Mouse (Mus musculus): Measurements from ENCODE around the gene Peak1. TPM values are rescaled to one million over a fixed set of nuclear protein-coding genes. Genes with fewer than 3 reads are reported as not detected.
"Not testable (repeated sequence)": the region's sequence is repeated elsewhere in the genome, so short reads cannot be mapped to it uniquely, and the experiment has no call there.

The Peak1 gene
- polyA plus RNA-seq, 1 experiment from 2014 or later: 19.2 TPM

DNA sequence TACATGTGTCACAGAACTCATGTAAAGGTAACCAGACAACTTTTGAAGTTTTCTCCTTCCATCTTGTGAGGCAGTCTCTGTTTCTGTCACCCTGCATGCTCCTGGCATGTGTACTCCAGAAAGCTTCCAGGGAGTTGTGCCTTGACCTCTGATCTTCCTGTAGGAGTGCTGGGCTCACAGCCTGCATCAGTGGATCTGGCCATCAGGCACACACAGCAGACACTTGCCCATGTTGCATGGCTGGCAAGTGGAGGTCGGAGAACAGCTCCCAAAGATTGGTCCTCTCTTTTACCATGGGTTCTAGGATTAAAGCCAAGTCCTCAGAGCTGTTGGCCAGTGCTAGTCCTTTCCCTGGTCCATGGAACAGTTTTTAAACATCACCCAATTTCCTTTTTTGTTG is 44.7 kb upstream of the Peak1 start:
- H3K27ac ChIP-seq (ENCODE audit: low read length): peak overlapping the region; percentile 87; the same call in 1 of the 2 replicates
- H3K4me2 ChIP-seq (replicated peaks; ENCODE audit: low read depth, low read length): no peak overlapping the region
- no peak for ATAC-seq
- H3K4me3 ChIP-seq (ENCODE audit: low read depth, low read length): no peak overlapping the region
- DNase-seq (ENCODE audit: low spot score): no peak
- H3K27me3 ChIP-seq (replicated peaks; ENCODE audit: insufficient read depth, low read length): no peaks in the 10 kb centered on the region
- H3K9ac ChIP-seq (replicated peaks; ENCODE audit: low read depth): no peak overlapping the region
- H3K36me3 ChIP-seq (ENCODE audit: insufficient read depth, low read length): no peaks in the 10 kb centered on the region
- TF ChIP-seq EP300 (IDR thresholded peaks at IDR 0.05) (no peak), CTCF (IDR thresholded peaks at IDR 0.05) (no peak)
- H3K4me1 ChIP-seq (ENCODE audit: insufficient read depth, low read depth, low read length): peaks cover 37% of the 10 kb centered on the region
- 57% methylated on average over 1 of the region's 1 CpGs for WGBS
- no peaks in the 10 kb centered on the region for H3K9me3 ChIP-seq (ENCODE audit: low read length)

DNA sequence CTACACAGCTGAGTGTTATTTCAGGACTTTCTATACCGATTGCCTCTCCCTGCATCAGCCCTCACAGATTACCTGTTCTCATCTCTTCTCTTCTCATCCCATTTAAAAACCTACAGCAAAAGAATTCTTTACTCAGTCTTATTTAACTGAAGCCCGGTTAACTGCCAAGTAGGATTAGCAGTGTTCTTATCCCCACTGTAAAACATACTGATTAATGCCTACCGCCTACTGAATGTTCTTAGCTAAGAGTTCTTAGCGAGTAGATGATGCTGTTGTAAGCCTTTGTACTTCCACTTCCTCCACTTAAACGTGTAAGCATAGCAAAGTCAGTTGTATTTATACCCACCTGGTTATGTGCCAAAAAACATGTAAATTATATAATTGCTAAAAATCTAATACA is 43.1 kb upstream of the Peak1 start:
- H3K4me2 ChIP-seq (replicated peaks; ENCODE audit: low read depth, low read length): no peak overlapping the region
- H3K9ac ChIP-seq (replicated peaks; ENCODE audit: low read depth): no peak overlapping the region
- no peak overlapping the region for H3K4me3 ChIP-seq (ENCODE audit: low read depth, low read length)
- H3K36me3 ChIP-seq (ENCODE audit: insufficient read depth, low read length): no peaks in the 10 kb centered on the region
- DNase-seq (ENCODE audit: low spot score): no peak
- H3K27ac ChIP-seq (ENCODE audit: low read length): no peak overlapping the region
- H3K4me1 ChIP-seq (ENCODE audit: insufficient read depth, low read depth, low read length): peaks cover 34% of the 10 kb centered on the region
- no peak for TF ChIP-seq CTCF (IDR thresholded peaks at IDR 0.05)
- no peak for TF ChIP-seq EP300 (IDR thresholded peaks at IDR 0.05)
- H3K27me3 ChIP-seq (replicated peaks; ENCODE audit: insufficient read depth, low read length): no peaks in the 10 kb centered on the region
- H3K9me3 ChIP-seq (ENCODE audit: low read length): no peaks in the 10 kb centered on the region
- WGBS: 57% methylated on average over 5 of the region's 5 CpGs
- ATAC-seq: no peak

DNA sequence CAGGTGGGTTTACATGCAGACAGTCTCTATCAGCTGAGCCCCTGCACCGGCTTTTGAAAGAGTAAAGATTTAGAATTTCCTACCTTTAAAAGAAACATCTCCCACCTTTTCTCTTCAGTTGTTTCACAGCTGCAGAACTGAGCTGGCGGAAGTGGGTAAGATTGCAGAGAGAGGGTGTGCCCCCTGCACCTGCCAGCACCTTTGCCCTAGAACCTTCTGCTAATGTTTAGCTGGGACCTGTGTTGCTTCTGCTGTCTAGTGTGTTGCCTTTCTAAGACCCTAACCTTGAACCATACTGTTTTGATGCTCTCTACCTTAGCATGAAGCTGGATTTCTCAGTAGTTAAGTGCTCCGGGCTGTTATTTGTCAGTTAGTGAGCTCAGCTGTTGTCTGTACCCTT is 38.6 kb upstream of the Peak1 start:
- ATAC-seq: no peak
- DNase-seq (ENCODE audit: low spot score): no peak
- Histone ChIP-seq H3K36me3 (ENCODE audit: insufficient read depth, low read length) (no peaks in the 10 kb centered on the region), H3K4me1 (ENCODE audit: insufficient read depth, low read depth, low read length) (peaks cover 5% of the 10 kb centered on the region; the same call in 1 of the 2 replicates), H3K27ac (ENCODE audit: low read length) (no peak overlapping the region), H3K4me2 (replicated peaks; ENCODE audit: low read depth, low read length) (no peak overlapping the region), H3K9ac (replicated peaks; ENCODE audit: low read depth) (no peak overlapping the region), H3K4me3 (ENCODE audit: low read depth, low read length) (no peak overlapping the region), H3K27me3 (replicated peaks; ENCODE audit: insufficient read depth, low read length) (no peaks in the 10 kb centered on the region), H3K9me3 (ENCODE audit: low read length) (no peaks in the 10 kb centered on the region)
- TF ChIP-seq EP300 (IDR thresholded peaks at IDR 0.05) (no peak), CTCF (IDR thresholded peaks at IDR 0.05) (no peak)
- WGBS: 92% methylated on average over 3 of the region's 3 CpGs

- TF ChIP-seq EP300 (IDR thresholded peaks at IDR 0.05) (no peak), CTCF (IDR thresholded peaks at IDR 0.05) (no peak)
- Histone ChIP-seq H3K36me3 (ENCODE audit: insufficient read depth, low read length) (no peaks in the 10 kb centered on the region), H3K4me3 (ENCODE audit: low read depth, low read length) (no peak overlapping the region), H3K9me3 (ENCODE audit: low read length) (no peaks in the 10 kb centered on the region), H3K27ac (ENCODE audit: low read length) (no peak overlapping the region), H3K9ac (replicated peaks; ENCODE audit: low read depth) (no peak overlapping the region), H3K4me1 (ENCODE audit: insufficient read depth, low read depth, low read length) (no peaks in the 10 kb centered on the region), H3K4me2 (replicated peaks; ENCODE audit: low read depth, low read length) (no peak overlapping the region), H3K27me3 (replicated peaks; ENCODE audit: insufficient read depth, low read length) (no peaks in the 10 kb centered on the region)
- DNase-seq (ENCODE audit: low spot score) (no peak), ATAC-seq (no peak)
- WGBS: 75% methylated on average over 2 of the region's 2 CpGs
Measured at GRCm38 (mm10) chr9:56453038-56453815, 35.4 kb upstream of the Peak1 start.

DNA sequence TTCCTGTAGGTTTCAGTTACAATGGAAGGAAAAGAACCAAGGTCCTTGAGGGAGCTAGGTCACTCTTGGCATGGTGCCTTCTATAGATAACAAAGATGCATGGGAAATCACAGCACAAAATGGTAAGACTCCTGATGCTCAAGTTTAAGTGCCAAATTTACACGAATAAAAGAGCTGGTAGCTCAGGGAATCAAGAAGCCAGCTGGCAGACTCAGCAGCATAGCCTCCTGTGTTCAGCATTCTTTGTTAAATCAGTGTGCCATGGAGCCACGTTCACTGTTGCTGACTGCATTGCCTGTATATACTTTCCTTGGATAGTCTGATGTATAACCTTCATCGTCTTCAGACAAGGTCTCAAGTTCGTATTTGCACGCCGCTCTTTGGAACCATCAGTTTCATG is 33.7 kb upstream of the Peak1 start:
- Histone ChIP-seq H3K36me3 (ENCODE audit: insufficient read depth, low read length) (no peaks in the 10 kb centered on the region), H3K9me3 (ENCODE audit: low read length) (no peaks in the 10 kb centered on the region), H3K27ac (ENCODE audit: low read length) (no peak overlapping the region), H3K4me1 (ENCODE audit: insufficient read depth, low read depth, low read length) (no peaks in the 10 kb centered on the region), H3K9ac (replicated peaks; ENCODE audit: low read depth) (no peak overlapping the region), H3K4me2 (replicated peaks; ENCODE audit: low read depth, low read length) (no peak overlapping the region), H3K4me3 (ENCODE audit: low read depth, low read length) (no peak overlapping the region), H3K27me3 (replicated peaks; ENCODE audit: insufficient read depth, low read length) (no peaks in the 10 kb centered on the region)
- no peak for TF ChIP-seq EP300 (IDR thresholded peaks at IDR 0.05)
- no peak for TF ChIP-seq CTCF (IDR thresholded peaks at IDR 0.05)
- ATAC-seq (no peak), DNase-seq (ENCODE audit: low spot score) (no peak)
- WGBS: 70% methylated on average over 6 of the region's 6 CpGs

DNA sequence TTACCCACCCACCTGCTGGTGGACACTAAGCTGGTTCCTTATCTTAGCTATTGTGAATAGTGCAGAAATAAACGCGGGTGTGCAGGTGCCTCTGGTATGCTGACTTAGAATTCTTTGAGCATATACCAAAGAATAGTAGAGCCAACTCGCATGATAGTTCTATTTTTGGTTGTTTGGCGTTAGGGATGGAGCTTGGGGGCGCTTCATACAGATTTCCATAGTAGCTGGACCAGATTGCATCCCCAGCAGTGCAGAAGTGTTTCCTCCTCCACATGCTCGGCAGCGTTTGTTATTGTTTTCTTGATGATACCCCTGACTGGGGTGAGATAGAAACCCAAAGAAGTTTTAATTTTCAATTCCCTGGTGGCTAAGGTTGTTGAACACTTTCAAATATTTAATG is 21.8 kb upstream of the Peak1 start:
- TF ChIP-seq EP300 (IDR thresholded peaks at IDR 0.05) (no peak), CTCF (IDR thresholded peaks at IDR 0.05) (no peak)
- H3K4me3 ChIP-seq (ENCODE audit: low read depth, low read length): no peak overlapping the region
- no peaks in the 10 kb centered on the region for H3K9me3 ChIP-seq (ENCODE audit: low read length)
- no peaks in the 10 kb centered on the region for H3K4me1 ChIP-seq (ENCODE audit: insufficient read depth, low read depth, low read length)
- no peak for ATAC-seq
- no peaks in the 10 kb centered on the region for H3K36me3 ChIP-seq (ENCODE audit: insufficient read depth, low read length)
- 73% methylated on average over 7 of the region's 7 CpGs for WGBS
- H3K27ac ChIP-seq (ENCODE audit: low read length): no peak overlapping the region
- no peak for DNase-seq (ENCODE audit: low spot score)
- H3K4me2 ChIP-seq (replicated peaks; ENCODE audit: low read depth, low read length): no peak overlapping the region
- H3K27me3 ChIP-seq (replicated peaks; ENCODE audit: insufficient read depth, low read length): no peaks in the 10 kb centered on the region
- no peak overlapping the region for H3K9ac ChIP-seq (replicated peaks; ENCODE audit: low read depth)

GRCm38 (mm10) chr9:56437300-56437892 is 19.5 kb upstream of the Peak1 start:
- 92% methylated on average over 19 of the region's 29 CpGs for WGBS
- ATAC-seq; H3K27me3 ChIP-seq (replicated peaks; ENCODE audit: insufficient read depth, low read length); DNase-seq (ENCODE audit: low spot score); H3K36me3 ChIP-seq (ENCODE audit: insufficient read depth, low read length); H3K4me1 ChIP-seq (ENCODE audit: insufficient read depth, low read depth, low read length); H3K4me2 ChIP-seq (replicated peaks; ENCODE audit: low read depth, low read length); H3K27ac ChIP-seq (ENCODE audit: low read length); H3K9ac ChIP-seq (replicated peaks; ENCODE audit: low read depth); H3K4me3 ChIP-seq (ENCODE audit: low read depth, low read length); H3K9me3 ChIP-seq (ENCODE audit: low read length): not testable (repeated sequence)

All from lung, postnatal 0 days (tissue).